Mouse (Mus musculus): ENCODE measurements at regions not wholly inside any gene's neighbourhood (a gene's known extent, or its start where the extent isn't known, plus 50 kb on each side); places are given as distances from the start of the nearest gene placed in this dataset.

GRCm38 (mm10) chr7:74688116-74688702 lies 133.6 kb upstream of the Slco3a1 start:
- DNase-seq (ENCODE audit: low read depth, low spot score): no peak
- no peaks in the 10 kb centered on the region; the same call in 1 of the 2 replicates for H3K36me3 ChIP-seq (ENCODE audit: control insufficient read depth, insufficient read depth, low read length, poor library complexity, severe bottlenecking)
- no peaks in the 10 kb centered on the region for H3K27me3 ChIP-seq (ENCODE audit: control insufficient read depth, insufficient read depth, low read length, poor library complexity, severe bottlenecking)

GRCm38 (mm10) chr7:74687303-74688115 lies 132.9 kb upstream of the Slco3a1 start:
- DNase-seq (ENCODE audit: low read depth, low spot score): no peak

DNA sequence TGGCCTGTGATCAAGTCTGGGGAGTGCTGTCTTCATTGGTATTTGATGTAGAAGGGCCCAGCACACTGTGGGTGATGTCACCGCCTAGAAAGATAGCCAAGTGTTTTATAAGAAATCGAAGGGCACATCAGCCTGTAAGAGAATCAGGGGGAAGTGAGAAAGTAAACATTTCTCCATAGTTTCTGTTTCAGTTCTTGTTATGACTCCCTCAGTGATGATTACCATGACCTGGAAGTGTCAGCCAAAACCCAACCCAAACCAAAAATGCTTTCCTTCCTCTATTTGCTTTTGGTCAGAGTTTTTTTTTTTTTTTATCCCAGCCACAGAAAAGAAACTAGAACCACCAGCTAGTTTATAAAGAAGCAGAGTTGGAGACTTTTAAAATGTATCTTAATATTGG lies 129.4 kb upstream of the Slco3a1 start:
- Histone ChIP-seq H3K36me3 (ENCODE audit: control insufficient read depth, insufficient read depth, low read length, poor library complexity, severe bottlenecking) (no peaks in the 10 kb centered on the region; the same call in 1 of the 2 replicates), H3K27me3 (ENCODE audit: control insufficient read depth, insufficient read depth, low read length, poor library complexity, severe bottlenecking) (no peaks in the 10 kb centered on the region)
- peak; percentile 12 for DNase-seq (ENCODE audit: low read depth, low spot score)

More at GRCm38 (mm10) chr7:74687303-74688115, 132.9 kb upstream of the Slco3a1 start:
- Histone ChIP-seq H3K27me3 (ENCODE audit: control insufficient read depth, insufficient read depth, low read length, poor library complexity, severe bottlenecking) (no peaks in the 10 kb centered on the region), H3K36me3 (ENCODE audit: control insufficient read depth, insufficient read depth, low read length, poor library complexity, severe bottlenecking) (no peaks in the 10 kb centered on the region; the same call in 1 of the 2 replicates)

- no peaks in the 10 kb centered on the region for H3K27me3 ChIP-seq (ENCODE audit: control insufficient read depth, insufficient read depth, low read length, poor library complexity, severe bottlenecking)
- H3K36me3 ChIP-seq (ENCODE audit: control insufficient read depth, insufficient read depth, low read length, poor library complexity, severe bottlenecking): no peaks in the 10 kb centered on the region
- DNase-seq (ENCODE audit: low read depth, low spot score): no peak
Measured at GRCm38 (mm10) chr7:74673626-74674295, 119.2 kb upstream of the Slco3a1 start.

- no peaks in the 10 kb centered on the region for H3K27me3 ChIP-seq (ENCODE audit: control insufficient read depth, insufficient read depth, low read length, poor library complexity, severe bottlenecking)
- no peaks in the 10 kb centered on the region for H3K36me3 ChIP-seq (ENCODE audit: control insufficient read depth, insufficient read depth, low read length, poor library complexity, severe bottlenecking)
- no peak for DNase-seq (ENCODE audit: low read depth, low spot score)
Measured at GRCm38 (mm10) chr7:74669110-74669509, 114.5 kb upstream of the Slco3a1 start.

DNA sequence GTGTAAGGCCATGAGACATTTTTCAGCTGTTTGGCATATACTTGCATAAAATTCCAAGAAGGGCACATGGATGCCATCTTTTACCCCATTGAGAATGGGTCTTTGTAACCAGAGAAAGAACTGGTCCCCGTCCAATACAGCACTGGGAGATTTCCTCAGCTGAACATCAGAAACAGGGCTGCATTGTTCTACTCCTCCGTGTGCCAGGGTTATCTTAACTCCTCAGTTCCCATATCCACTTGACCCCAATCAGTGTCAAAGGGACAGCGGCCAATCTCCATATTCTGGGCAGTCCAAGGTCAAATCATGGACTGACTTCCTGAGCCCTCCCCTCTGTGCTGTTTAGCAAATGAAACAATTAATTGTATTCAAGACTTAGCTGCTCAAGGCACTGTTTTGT lies 112.5 kb upstream of the Slco3a1 start:
- Histone ChIP-seq H3K36me3 (ENCODE audit: control insufficient read depth, insufficient read depth, low read length, poor library complexity, severe bottlenecking) (no peaks in the 10 kb centered on the region), H3K27me3 (ENCODE audit: control insufficient read depth, insufficient read depth, low read length, poor library complexity, severe bottlenecking) (no peaks in the 10 kb centered on the region)
- DNase-seq (ENCODE audit: low read depth, low spot score): no peak

GRCm38 (mm10) chr7:74663820-74664219 lies 109.2 kb upstream of the Slco3a1 start:
- no peak for DNase-seq (ENCODE audit: low read depth, low spot score)
- Histone ChIP-seq H3K36me3 (ENCODE audit: control insufficient read depth, insufficient read depth, low read length, poor library complexity, severe bottlenecking) (no peaks in the 10 kb centered on the region), H3K27me3 (ENCODE audit: control insufficient read depth, insufficient read depth, low read length, poor library complexity, severe bottlenecking) (no peaks in the 10 kb centered on the region)

DNA sequence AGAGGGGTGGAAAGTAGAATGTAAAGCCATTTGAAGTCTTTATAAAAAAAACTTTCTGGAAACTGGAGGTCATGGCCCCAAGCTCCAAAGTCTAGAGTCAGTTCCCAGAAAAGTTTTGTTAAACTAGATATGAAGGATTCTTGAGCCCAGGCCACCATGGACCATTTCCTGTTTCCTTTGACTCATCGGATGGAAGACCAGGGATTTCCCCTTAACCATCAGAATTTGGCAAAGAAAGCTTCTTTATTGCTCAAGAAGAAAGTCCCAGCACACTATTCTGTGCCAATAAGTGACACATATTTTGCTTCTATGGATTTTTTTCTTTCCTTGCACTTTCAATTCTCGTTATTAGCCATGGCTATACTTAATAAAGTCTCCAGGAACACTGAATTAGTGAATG lies 92.7 kb upstream of the Slco3a1 start:
- H3K27me3 ChIP-seq (ENCODE audit: control insufficient read depth, insufficient read depth, low read length, poor library complexity, severe bottlenecking): no peaks in the 10 kb centered on the region
- H3K36me3 ChIP-seq (ENCODE audit: control insufficient read depth, insufficient read depth, low read length, poor library complexity, severe bottlenecking): no peaks in the 10 kb centered on the region
- DNase-seq (ENCODE audit: low read depth, low spot score): no peak

GRCm38 (mm10) chr7:74640171-74640570 lies 85.6 kb upstream of the Slco3a1 start:
- no peaks in the 10 kb centered on the region for H3K36me3 ChIP-seq (ENCODE audit: control insufficient read depth, insufficient read depth, low read length, poor library complexity, severe bottlenecking)
- no peak for DNase-seq (ENCODE audit: low read depth, low spot score)
- H3K27me3 ChIP-seq (ENCODE audit: control insufficient read depth, insufficient read depth, low read length, poor library complexity, severe bottlenecking): no peaks in the 10 kb centered on the region

DNA sequence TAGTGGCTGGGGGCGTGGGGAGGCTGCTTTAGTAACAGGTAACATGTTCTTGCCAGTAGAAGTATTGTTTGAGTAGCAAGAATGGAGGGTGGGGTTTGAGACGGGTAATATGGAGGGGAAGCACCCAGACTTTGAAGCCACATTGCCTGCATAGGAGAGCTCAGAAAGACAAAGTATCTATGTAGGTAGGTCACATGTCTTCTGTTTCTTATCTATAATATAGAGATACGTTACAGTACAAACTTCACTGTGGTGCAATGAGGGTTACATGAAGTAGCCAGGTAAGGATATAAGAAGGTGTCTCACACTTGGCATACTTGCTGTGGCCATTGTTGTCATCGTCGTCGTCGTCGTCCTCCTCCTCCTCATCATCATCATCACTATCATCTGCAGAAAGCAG lies 77.6 kb upstream of the Slco3a1 start:
- H3K36me3 ChIP-seq (ENCODE audit: control insufficient read depth, insufficient read depth, low read length, poor library complexity, severe bottlenecking): no peaks in the 10 kb centered on the region
- H3K27me3 ChIP-seq (ENCODE audit: control insufficient read depth, insufficient read depth, low read length, poor library complexity, severe bottlenecking): no peaks in the 10 kb centered on the region
- no peak for DNase-seq (ENCODE audit: low read depth, low spot score)

DNA sequence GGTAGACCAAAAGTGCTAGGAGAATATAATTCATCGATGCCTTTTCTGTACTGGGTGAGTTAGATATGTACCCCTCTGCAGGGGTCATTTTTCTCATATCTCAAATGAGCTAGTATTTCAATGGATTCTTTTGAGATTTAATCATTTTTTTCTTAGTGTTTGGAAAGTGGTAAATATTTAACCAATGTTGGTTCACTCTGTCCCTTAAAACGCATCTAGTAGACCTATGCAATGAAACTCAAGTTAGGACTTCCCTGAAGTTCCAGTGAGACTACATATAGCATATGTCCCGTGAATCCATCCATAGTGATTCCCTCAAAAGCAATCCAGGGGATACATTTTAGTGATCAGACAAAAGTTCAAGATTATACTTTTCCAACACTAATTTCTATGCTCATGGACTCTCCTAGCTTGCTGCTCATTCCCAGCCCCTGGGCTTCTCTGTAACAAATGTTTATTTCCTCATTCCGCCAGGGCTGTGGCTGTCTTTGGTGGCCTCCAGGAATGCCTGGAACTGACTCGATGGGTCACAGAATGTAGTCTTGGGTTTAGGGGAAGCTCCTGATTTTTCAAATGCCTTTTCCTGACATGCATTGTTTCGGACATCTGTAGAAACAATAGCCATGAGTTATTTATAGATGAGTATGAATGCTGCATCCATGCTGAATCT lies 74.4 kb upstream of the Slco3a1 start:
- DNase-seq (ENCODE audit: low read depth, low spot score): no peak
- H3K27me3 ChIP-seq (ENCODE audit: control insufficient read depth, insufficient read depth, low read length, poor library complexity, severe bottlenecking): no peaks in the 10 kb centered on the region
- no peaks in the 10 kb centered on the region for H3K36me3 ChIP-seq (ENCODE audit: control insufficient read depth, insufficient read depth, low read length, poor library complexity, severe bottlenecking)

Measured in splenic B cell, adult 2 months (primary cell).